Mouse (Mus musculus): ENCODE measurements around the gene Txnip.

Txnip gene

DNA sequence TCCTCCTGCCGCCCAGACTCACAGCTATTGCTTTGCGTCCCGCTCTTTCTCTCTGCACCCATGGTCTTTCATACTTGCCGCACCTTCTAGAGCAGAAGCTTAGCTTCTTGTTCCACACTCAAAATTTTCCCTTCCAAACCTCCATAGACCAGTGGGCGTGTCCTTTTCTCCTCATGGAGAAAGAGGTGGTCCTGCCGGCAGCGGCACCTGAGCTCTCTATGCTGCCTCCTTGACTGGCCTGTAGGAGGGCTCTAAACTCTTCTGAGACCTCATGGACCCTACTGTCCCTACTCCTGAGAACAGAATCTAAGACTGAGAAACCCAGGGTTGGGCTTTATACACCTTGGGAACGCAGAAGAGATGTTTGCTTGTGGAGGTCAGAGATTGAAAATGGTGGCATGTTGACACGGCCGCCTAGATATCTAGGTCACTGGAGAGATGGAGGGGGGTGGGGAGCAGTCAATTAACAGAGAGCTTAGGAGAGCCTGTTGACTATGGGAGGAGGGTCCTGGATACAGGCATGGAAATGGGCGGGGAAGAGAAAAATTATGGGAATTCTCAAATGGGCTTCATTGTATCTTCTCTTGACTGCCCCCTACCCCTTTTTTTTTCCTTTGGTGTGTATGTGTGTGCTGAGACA lies 12.3 kb downstream of the Txnip start:
- DNase-seq: no peak

DNA sequence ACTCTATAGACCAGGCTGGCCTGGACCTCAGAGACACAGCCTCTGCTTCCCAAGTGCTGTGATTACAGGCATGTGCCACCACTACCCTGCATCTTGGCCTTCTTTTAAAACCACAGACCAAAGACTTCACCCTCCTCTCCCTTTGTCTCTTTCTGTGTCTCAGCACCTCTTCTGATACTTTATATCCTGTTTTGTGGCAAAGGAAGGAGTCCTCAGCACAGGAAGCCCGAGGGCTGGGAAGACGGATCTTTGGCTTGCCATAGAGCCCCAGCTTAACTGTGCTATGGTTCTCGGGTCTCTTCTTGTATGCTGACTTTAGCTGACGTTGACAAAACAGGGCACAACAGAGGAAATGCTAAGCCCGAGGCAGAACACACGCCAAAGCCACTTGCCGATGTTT lies 12.9 kb downstream of the Txnip start:
- no peak for DNase-seq

DNA sequence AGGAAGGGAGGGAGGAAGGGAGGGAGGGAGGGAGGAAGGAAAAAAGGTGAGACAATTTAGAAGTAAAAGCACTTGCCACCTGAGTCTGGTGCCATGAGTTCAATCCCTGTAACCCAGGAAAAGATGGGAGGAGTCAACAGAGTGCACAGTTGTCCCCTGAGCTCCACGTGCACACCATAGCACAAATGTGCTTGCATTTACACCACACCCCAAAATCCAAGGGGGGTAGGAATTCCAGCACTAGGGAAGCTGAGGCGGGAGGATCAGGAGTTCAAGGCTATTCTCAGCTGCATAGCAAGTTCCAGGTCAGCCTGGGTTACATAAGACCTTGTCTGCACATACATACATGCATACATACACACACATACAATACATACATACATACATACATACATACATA lies 13.6 kb downstream of the Txnip start:
- no peak for DNase-seq

- DNase-seq: no peak
Measured at GRCm38 (mm10) chr3:96571896-96572698, 14.3 kb downstream of the Txnip start.

DNA sequence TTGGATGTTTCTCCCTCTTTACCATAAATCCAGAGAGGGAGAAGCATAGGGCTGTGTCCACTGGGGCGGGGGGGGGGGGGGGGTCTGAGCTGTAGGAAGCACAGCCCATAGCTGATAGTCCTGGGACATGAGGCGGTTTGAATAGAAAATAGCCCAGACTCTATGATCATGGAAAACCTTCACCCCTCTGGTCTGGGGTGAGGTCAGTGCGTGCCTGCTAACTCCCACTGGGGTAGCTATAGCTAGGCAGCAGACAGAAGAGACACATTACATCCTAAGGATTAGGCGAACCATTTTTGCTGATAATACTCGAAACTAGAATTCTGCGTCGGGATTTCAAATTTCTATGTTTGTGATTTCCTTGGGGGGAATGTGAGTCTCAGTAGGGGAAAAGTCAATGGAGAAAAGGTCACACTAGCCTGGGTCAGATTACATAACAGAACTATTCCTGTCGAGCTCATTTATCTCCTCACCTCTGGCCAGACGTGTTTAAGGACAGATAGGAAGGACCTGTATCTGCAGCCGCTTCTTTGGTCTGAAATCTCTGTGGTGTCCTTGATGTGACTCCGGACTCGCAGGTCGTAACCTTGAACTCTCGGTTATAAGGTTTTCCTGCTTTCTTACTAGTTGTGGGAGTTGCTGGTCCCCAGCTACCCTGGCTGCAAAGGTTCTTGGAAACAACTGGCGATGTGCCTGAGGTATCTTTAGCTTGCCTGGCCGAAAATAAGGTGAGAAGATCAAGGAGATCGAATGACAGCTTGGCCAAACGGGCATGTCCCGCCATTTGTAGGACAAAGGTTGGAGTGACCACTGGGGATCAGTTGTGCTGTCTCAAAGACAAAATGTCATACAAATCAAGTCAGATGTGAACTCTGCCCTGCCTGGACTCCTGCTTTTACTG lies 16.1 kb downstream of the Txnip start:
- no peak for DNase-seq

- no peak for DNase-seq
Measured at GRCm38 (mm10) chr3:96575272-96575984, 17.7 kb downstream of the Txnip start.

DNA sequence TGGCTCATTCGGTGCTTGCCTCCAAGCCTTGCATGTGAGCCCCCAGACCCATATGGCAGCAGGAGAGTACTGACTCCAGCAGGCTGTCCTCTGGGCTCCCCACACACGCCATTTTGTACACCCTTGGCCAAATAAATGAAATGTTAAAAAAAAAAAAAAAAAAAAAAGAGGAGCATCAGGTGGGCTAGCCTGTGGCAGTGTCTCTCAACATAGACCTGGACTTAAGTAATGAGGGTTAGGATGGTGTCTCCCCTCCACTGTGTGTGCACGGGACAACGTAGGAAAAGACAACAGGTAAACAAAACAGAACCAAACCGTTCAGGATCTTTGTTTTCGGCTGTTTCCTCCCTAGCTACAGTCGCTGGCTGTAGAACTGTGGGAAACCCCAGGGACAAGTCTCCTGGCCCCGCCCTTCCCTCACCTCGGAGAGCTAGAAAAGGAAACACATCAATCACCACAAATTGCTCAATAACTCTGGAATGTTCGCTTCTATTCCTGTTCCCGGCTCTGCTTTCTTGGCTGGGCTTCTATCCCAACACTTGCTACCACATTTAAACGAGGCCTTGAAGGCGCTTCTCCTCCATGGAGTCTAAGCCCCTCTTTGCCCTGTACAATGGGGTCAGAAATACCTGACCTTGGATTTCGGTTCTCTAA lies 18.4 kb downstream of the Txnip start:
- no peak for DNase-seq

GRCm38 (mm10) chr3:96576690-96577541 lies 19.2 kb downstream of the Txnip start, which contains the start of gene Gm16253:
Gm16253 (plus strand) TSS chr3:96576984.
- peak; percentile 83 for DNase-seq

- DNase-seq: no peak
Measured at GRCm38 (mm10) chr3:96577566-96577965, 19.8 kb downstream of the Txnip start.

DNA sequence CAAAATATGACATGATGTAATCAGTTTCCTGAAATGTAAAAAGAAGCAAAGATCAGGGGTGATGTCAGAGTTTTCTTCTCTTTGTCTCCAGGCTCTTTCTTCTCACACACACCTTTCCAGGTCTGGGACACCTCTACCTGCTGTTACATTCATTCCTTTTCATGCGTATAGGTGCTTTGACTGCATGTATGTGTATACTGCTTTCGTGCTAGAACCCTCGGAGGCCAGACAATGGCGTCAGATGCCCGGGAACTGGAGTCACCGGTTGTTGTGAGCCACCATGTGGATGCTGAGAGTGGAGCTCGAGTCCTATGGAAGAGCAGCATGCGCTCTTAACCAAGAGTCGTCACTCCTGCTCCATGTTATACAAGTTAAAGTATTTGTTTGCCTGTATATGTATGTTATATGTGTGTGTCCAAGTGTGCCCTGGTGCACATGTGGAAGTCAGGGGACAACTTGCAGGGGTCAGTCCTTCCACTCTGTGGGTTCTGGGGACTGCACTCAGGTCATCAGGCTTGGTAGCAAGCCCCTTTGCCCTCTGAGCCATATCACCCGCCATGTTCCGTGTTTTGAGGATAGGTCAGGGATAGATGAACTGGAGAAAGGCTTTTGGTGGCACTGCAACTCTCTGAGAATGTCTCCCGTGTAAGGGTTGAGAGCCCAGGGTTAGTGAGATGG lies 20.9 kb downstream of the Txnip start:
- DNase-seq: no peak

DNA sequence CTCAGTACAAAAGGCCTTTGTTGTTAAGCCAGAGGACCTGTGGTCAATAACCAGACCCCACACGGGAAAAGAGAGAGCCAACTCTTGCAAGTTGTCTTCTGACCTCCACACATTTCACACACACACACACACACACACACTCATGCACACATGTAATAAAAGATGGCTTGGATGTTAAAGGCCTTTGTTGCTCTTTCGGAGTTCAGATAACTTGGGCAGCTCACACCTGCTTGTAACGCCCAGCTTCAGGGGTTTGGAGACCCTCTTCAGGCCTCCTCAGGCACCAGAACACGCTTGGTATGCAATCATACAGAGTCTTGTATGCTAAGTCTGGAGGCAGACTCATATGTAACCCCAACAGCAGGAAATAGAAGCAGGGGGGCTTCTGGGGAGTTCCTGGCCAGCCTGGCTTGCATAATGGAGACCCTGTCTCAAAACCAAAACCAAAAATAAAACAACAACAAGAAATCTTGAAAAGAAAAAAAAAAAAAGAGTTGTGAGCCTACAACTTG lies 21.5 kb downstream of the Txnip start:
- DNase-seq: no peak

- DNase-seq: peak; percentile 89
Measured at GRCm38 (mm10) chr3:96579885-96580454, 22.2 kb downstream of the Txnip start.

GRCm38 (mm10) chr3:96581141-96581540 lies 23.4 kb downstream of the Txnip start:
- no peak for DNase-seq

- DNase-seq: no peak
Measured at GRCm38 (mm10) chr3:96581771-96582515, 24.2 kb downstream of the Txnip start.

DNA sequence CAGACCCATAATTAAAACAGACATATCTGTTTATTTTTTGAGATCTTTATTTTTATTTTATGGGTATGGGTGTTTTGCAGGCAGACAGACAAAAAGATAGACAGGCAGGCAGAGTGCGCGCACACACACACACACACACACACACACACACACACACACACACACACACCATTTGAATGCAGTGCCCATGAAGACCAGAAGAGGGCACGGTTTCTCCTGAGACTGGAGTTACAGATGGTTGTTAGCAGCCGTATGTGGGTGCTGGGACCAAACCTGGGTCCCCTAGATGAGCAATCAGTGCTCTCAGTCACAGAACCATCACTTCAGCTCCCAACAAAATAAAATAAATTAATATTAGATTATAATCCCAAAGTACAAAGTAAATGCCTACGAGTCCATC lies 25.6 kb downstream of the Txnip start:
- no peak for DNase-seq

DNA sequence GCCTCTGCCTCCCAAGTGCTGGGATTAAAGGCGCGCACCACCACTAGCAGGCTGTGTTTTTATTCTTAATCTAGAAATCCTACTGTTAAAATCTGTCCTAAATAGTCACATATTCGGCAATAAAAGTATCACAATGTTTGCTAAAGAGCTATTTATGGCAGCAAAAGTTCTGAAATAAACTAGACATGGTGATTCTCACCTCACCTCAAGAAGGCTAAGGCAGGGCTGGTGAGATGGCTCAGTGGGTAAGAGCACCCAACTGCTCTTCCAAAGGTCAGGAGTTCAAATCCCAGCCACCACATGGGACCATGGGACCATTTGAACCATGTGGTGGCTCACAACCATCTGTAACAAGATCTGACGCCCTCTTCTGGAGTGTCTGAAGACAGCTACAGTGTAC lies 32.9 kb downstream of the Txnip start:
- no peak for DNase-seq

- no peak for DNase-seq
Measured at GRCm38 (mm10) chr3:96593374-96593773, 35.6 kb downstream of the Txnip start.

GRCm38 (mm10) chr3:96593790-96594560 lies 36.2 kb downstream of the Txnip start, which contains the start of gene Polr3gl:
Polr3gl (minus strand) TSS chr3:96594181.
- DNase-seq: peak; percentile 94

Measured in right cerebral cortex, postnatal 14 days (tissue).